Mouse (Mus musculus) mouse embryonic stem cell (cell line): ENCODE data around the gene Psmb2.

Experiments
- in situ Hi-C, 2 experiments: fragments of 300-500 bp; cut with MboI; formaldehyde crosslinking; loops; 1 replicate in 1 of 2; 3 replicates in 1 of 2; pipeline ENCODE4 v1.14.3; 2019 to 2020; ENCODE audit warnings: low sequenced_read_pairs in 2 of 2, low pct_unique_long_range_greater_than_20kb in 1 of 2, mixed read lengths in 1 of 2; ENCODE audit not compliant: unreplicated experiment in 1 of 2

The Psmb2 gene

DNA sequence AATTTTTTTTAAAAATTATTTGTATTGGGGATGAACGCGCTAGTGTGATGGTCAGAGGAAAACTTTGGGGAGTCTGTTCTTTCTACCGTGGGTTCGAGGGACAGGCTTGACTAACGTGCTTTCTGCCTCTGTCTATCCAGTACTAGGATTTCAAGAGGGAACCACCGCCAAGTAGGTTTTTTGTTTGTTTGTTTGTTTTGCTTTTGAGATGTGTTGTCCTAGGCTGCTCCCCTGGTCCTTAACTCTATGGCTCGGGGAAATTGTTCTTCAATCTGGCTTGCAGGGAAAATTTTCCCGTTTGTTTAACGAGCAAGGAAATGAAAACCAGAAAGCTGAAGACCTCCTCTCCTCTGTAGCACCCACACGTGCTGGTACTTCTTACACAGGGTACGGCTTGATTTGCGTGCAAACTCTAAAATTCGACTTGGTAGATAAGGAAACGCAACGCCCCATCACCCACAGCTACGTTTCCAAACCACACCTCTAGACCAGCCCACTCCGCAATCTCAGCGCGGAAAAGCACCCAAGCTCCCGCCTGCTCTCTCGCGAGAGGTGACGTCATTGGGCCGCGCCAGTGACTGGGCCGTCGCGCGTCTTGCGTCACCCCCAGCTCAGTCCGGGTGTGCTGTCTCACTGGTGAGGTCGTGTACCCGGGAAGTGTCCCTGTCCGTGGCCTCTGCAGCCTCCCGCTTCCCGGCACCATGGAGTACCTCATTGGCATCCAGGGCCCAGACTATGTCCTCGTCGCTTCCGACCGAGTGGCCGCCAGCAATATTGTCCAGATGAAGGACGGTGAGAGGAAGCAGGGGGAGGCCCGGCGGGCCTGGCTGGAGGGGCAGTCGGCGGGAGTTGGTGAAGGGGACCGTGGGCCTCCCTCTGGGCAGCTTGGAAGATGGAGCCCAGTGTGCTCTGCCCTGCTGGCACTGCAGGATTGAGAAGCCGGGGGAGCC, at the start of gene Psmb2:
Psmb2 (plus strand) TSS at position 577 of the 950 bp plus-strand sequence.
- in situ Hi-C loops: no loop called here

DNA sequence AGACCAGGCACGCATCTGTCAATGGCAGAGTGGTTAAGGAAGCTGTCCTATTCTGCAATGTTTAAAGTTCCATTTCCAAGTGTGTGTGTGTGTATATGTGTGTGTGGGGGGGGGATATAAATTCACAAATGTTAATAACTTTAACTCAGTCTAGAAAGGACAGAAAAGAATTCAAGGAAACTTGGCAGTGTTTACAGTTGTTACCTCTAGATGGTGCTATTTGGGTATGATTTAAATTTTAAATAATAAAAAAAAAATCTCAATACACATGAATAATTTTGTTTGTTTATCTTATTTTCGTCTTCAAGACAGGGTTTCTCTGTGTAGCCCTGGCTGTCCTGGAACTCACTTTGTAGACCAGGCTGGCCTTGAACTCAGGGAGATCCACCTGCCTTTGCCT, 45.5 kb upstream of the Psmb2 start:
- in situ Hi-C loops: no loop called here

DNA sequence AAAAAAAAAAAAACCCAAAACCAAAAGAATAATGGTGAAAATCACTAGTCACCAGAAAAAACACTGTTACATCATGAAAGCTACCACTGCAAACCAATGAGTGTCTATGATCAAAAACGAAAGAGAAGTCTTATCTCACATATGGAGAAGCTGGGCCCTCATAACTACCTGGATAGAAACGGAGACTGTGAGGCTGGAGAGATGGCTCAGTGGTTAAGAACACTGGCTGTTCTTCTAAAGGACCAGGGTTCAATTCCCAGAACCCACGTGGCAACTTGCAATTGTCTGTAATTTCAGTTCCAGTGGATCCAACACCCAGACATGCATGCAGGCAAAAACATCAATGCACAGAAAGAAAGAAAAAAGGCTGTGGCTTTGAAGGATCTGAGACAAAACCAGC, 44.8 kb upstream of the Psmb2 start:
- in situ Hi-C loops: no loop called here

DNA sequence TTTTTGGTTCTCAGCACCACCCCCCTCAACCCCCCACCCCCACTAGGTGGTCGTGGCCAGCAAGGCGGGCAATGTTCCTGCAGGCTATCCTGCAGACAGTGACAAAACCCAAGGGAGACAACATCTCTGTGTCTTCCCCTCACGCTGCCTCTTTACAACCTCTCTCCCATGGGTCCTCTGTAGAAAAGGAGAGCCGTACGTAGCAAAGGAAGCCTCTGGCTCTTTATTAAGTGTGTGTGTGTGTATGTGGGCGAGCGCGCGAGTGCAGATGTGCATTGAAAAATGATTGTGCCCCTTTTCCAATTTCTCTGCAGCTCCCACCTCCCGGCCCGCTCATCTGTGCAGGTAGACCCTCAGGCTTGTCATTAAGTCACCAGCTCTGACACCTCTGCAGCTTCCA, 41.1 kb upstream of the Psmb2 start:
- in situ Hi-C loops: no loop called here

DNA sequence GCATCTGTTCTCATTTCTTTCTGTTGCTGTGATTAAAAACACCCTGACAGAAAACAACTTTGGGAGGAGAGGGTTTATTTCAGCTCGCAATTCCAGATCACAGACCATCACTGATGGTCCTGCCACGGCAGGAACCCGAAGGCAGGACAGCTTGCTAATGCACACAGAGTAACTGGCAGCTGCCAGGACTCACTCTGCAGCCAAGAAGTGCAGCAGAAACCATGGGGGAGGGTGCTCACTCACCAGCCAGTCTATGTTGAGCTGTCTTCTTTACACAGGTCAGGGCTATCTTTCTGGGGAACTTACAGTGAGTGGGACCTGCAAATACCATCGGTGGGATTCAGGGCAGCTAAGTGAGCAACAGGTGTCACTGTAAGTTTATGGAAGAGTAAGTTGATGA, 40.0 kb upstream of the Psmb2 start:
- in situ Hi-C loops: no loop called here

DNA sequence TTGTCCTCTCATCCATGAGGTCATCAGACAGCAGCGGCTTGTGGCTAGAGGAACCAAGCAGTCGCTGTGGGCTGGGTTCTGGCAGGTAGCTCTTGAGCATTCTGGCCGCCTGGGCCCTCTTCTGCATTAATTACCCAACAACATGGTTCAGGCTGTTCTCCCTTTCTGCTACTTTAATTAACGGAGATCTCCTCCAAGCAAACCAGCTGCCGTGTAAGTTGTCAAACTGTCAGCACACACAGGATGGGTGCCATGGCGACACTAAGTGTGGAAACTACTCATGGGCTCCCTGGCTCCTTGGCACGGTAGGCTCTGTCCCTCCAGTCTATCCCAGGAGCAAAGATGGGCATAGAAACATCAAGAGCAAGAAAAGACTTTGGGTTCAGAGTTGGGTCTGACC, 38.1 kb upstream of the Psmb2 start:
- in situ Hi-C loops: no loop called here

DNA sequence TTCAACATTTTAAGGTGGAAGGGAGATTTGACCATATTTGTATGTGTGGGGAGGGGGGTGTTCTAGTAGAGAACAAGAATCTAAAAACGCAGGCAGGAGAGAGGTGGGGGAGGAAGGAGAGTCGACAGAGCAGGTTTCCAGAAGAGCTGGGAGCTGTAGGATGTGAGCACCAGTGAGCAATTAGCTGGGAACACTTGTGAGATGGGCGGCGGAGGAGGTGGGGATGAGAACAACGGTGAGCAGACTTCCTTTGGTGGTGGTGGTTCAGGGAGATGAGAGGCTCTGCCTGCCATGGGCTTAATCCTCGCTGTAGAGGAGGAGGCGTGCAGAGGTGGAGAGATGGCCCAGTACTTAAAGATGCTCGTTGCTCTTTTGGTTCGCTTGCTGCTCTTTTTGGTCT, 35.5 kb upstream of the Psmb2 start:
- in situ Hi-C loops: no loop called here

DNA sequence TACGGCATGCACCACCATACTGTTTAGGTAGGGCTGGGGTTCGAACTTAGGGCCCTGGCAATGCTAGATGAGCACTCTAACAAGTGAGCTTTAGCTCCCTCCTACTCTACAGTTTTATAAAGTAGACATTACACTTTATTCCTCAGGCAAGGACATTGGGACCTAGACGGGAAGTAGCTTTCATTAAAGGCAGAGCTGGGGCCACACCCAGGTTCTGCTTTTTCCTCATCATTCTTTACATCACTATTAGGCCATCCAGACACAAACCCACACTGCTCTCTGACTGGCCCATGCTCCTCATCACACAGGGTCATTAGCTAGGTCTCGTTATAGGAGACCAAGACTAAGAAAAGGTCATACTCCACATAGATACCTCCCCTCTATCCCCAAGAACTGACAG, 33.6 kb upstream of the Psmb2 start:
- in situ Hi-C loops: no loop called here

DNA sequence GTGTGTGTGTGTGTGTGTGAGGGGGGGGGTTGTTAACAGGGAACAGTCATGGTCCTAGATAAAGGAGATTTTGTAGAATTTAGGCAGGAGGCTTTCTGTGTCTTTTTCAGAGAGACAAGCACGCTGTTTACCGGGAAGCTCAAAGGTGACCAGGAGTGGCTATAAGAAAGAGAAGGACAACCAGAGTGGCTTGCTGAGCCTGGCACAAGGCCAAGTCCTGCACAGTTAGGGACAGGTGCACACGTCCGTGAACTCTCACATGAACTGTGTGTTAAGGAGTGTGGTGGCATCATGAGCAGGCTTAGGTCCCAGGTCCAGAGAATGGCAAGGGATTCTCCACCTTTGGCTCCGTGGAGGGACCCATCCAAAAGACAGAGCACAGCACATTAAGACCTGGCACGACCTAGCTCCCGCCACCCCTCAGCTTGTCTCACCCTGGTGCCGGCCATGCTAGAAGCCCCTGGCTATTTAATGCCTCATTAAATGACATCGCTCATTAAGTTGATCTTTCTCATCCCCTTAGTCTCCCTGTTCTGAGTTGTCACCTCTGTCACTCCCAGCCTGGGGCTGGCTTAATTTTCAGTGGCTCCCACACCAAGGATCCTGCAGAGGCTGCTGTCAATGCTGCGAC, 33.0 kb upstream of the Psmb2 start:
- in situ Hi-C loops: no loop called here

DNA sequence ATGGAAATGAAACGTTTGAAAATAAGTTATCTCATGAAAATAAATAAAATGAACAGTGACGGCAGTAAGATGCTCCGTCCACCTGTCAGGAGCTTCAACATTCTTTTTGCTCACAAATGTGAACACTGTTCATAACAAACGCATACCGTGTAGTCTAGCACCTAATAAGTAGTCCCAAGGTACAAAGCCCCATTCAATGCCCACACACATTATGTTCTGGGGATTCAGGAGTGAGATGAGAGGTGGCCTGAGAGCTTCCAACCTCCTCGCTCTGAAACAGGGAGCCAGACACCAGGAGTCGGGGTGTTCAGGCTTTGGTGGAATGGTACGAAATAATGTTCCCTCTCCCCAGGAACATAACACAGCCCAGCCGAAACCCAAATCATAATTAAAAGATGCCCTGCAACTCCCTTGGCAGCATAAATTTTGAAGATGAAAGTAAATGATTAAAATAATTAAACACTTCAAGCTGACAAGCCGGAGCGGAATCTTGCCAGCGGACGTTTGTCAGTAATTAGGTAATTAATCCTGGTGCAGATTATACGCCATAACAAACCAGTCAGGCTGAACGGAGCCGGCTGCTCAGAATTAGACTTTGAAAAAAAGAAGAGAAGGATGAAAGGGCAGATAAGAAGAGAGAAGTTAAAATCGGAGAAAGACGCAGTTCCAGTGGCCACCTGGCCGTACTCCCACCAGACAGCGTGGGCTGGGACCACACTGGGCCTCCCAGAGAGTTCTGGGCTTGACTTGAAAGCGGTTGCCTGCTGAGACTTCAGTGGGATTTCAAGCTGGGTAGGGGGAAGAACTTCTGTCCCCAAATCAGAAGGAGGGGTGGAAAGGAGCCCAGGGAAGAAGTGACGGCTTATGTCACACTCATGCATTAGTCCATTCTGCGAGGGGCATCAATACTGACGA, 29.2 kb upstream of the Psmb2 start:
- in situ Hi-C loops: no loop called here

DNA sequence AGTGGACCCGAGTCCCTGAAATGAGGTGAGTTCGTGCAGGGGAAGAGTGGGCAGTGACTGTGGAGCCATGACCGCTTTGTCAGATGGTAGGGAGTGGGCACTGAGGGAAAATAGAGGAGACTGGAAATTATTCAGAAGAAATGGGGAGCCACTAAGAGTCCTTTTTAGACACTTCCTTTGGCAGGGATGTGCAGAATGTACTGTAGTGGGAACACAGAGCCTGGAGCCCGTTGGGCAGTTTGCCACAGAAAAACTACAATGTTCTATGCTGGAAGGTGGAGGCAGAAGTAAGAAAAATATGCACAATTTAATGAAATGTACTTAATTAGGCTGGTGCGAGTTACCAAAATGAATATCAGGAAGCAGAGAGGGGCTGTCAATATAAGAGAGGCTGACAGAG, 24.3 kb upstream of the Psmb2 start:
- in situ Hi-C loops: no loop called here

DNA sequence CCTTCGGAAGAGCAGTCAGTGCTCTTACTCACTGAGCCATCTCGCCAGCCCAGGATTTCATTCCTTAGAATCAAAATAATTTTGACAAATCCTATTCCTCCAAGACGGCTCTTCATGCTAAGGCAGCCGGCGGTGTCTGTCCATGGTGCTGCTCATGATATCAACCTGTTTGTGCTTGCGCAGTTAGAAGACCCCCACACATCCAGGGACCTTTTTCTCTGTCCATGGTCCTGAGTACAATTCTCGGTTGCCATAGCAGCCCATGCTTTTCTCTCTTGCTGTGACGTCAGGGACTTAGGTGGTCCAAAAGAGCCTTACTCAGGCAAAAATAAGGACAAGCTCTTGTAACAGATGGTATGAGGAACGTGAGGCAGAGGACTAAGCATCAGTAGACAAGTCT, 22.1 kb upstream of the Psmb2 start:
- in situ Hi-C loops: no loop called here

DNA sequence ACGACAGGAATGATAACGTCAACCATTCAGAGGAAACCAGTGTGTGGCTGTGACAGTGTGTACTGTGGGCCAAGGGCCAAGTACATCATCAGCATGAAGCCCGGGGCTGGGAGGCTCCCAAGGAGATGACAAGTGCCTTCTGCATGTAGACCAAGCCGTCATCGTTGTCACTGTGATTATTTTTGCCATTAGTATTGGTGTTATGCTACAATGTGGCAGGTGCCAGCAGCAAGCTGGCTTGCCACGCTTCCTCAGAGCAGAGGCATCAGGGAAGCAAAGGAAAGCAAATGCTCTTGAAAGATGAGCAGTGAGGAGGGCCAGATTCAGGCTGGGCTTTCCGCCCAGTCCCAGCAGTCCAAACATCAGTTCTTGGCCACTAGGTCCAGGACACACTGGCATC, 16.2 kb upstream of the Psmb2 start:
- in situ Hi-C loops: loop anchor here in 1 of 2 experiments (10.0 kb wide), 1 partner anchor 174 kb away; no protein-coding TSS in a partner anchor

DNA sequence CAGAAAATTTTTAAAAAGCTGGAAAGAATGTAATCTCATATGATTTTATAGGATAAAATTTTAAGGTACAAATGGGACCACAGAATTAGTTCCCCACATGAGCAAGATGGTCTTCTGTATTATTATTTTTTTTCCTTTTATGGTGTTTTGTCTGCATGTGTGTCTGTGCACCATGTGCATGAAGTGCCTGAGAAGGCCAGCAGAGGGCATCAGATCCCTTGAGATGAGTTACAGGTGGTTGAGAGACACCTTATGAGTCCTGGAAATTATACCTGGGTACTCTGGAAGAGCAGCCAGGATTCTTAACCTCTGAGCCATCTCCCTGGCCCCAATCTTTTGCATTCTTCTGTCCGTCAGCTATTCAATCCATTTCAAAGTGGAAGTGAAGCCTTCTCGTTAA, 10.4 kb upstream of the Psmb2 start:
- in situ Hi-C loops: loop anchor here in 1 of 2 experiments (10.0 kb wide), 1 partner anchor 168 kb away; no protein-coding TSS in a partner anchor

DNA sequence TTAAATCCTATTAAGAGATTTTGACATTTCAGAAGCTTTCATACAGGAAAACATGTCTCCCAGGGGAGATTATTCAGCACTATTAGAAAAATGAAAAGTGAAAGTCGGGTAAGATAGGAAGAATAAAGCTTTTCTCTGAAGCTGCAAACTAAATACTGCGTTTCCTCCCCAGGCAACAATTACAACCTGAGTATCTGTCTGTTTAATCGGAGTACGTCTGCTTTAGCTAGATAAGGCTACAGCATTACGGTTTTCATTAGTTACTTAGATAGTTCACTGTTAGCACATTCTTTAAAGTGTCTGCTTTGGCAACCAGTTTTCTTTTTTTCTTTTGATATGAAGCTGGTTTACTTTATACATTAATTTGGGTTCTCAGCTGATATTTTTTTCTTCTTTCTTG, 4.9 kb downstream of the Psmb2 start:
- in situ Hi-C loops: no loop called here

DNA sequence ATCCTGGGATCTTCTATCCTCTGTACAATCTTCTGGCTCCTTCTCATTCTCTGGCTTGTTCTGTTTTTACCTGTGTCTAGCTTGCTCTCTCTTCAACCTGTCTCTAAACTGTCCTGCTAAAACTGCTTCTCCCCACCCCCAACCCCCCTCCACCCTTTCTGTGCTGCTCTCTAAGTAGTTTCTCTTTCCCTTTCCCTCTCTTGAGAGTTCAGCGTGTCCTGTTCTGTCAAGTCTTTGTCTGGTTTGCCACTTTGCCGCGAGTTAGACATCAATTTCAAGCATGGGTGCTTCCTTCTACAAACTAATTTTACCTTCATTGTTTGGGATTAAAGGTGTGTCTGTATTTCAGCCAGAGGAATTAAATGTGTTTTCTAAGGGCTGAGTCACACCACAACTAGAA, 5.7 kb downstream of the Psmb2 start:
- in situ Hi-C loops: no loop called here

DNA sequence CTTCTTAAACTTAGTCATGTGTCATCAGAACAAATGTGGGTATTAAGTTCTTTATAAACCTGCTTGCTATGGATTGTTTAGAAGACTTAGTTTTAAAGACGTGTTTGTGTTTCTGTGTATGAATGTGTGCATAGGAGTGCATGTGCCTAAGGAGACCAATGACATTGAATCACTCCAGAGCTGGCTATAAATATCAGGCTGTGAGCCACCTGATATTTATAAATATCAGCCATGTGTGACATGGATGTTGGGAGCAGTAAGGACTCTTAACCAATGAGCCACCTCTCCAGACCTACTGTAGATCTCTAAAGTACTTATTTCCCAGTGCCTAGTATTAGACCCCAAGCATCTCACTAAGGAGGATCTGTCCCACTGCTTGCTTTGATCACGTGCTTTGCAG, 12.0 kb downstream of the Psmb2 start:
- in situ Hi-C loops: no loop called here

DNA sequence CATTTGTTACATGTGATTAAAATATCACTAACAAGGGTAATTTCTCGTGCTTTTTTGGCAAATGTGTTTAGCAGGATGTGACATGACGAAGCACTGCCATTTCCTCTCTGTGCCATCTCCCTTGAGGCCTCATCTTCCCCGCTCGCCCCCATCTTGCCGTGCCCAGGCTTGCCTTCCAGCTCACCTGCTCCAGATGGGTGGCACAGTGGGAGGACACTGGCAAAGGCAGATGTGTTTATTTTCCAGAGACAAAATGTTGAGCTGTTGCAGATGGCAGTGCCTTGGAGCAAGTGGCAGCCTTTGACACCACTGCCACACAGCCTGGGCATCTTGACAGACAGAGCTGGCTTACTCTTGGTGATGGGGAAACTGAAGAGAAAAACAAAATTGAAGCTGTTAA, 15.6 kb downstream of the Psmb2 start:
- in situ Hi-C loops: no loop called here

DNA sequence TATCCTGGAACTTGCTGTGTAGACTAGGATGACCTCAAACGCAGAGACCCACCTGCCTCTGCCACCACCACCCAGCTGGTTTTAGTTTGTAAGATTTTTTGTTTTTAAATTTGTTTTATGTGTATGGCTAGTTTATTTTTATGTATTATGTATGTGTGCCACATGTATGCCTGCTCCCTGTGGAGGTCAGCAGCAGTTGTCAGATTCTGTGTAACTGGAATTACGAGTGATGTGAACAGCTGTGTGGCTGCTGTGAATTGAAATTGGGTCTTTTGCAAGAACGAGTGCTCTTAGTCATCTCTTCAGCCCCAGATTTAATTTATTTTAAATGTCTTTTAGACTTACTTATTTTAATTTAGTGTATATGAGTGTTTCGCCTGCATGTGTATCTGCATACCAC, 19.5 kb downstream of the Psmb2 start:
- in situ Hi-C loops: no loop called here
